Comparison of ENCODE assay signal across 8 mouse cellular contexts in genomic region chr6:142545132-142545531, GRCm38 (mm10). TPM values are rescaled to one million over a fixed set of nuclear protein-coding genes. Genes with fewer than 3 reads are reported as not detected.
DNase-seq lines count a peak whose midpoint lies in the region; ATAC-seq lines count a peak whose summit lies in the region.

No protein-coding gene starts in this region.

- DNase-seq in heart, adult 11 months = peak; percentile 96
- DNase-seq in heart, postnatal 36 days = no peak
- DNase-seq in embryo, embryonic 10.5 days (ENCODE audit: low spot score) = peak; percentile 23
- DNase-seq in heart, postnatal 25 days (ENCODE audit: low spot score) = peak; percentile 17
- no peak for DNase-seq in natural killer cell, adult 2 months (ENCODE audit: low spot score in 2 of 2)
- DNase-seq in left cerebral cortex, adult 8-10 months (ENCODE audit: low spot score in 2 of 2) = no peak
- no peak for DNase-seq in frontal cortex, postnatal 10 days (ENCODE audit: low spot score in 2 of 2)

- 0 out of 2 replicates have a peak, but pooled peaks have one; percentile 20 for ATAC-seq in megakaryocyte progenitor cell, adult 5-6 weeks (replicated peaks; ENCODE audit: poor library complexity)

- intact Hi-C loops in heart, postnatal 36 days (cut with DNase I) = no loop called here
- intact Hi-C loops in heart, postnatal 25 days (cut with DNase I) = no loop called here

RNA-seq across cellular contexts. Expression of gene Kcnj8, which starts 26.3 kb away (rescaled TPM):
- total RNA-seq in heart, postnatal 36 days (2021) = 10 to 100 TPM; 28.3 to 31.3 TPM
- 10 to 100 TPM; 26.3 to 32.4 TPM for total RNA-seq in heart, postnatal 25 days (2021)
- total RNA-seq in megakaryocyte progenitor cell, adult 5-6 weeks (2015) = 0.05 TPM in 1 of 2 replicates, not detected in the other
- not detected in 2 replicates for total RNA-seq in megakaryocyte progenitor cell, adult 5-6 weeks (2017)
- total RNA-seq in left cerebral cortex, adult 8-10 months (2022) = 1 to 10 TPM; 2.1 to 2.7 (median 2.4) TPM

RNA-seq across cellular contexts. Expression of gene Ldhb, which starts 37.4 kb away (rescaled TPM):
- total RNA-seq in heart, postnatal 36 days (2021) = 1,000 to 10,000 TPM; 2,735 to 2,880 TPM
- 1,000 to 10,000 TPM; 2,652 to 2,667 TPM for total RNA-seq in heart, postnatal 25 days (2021)
- total RNA-seq in megakaryocyte progenitor cell, adult 5-6 weeks (2015) = 66.8 and 67.4 TPM in 2 replicates
- 40.4 and 42.0 TPM in 2 replicates for total RNA-seq in megakaryocyte progenitor cell, adult 5-6 weeks (2017)
- total RNA-seq in left cerebral cortex, adult 8-10 months (2022) = 1,000 to 10,000 TPM in 1 of 4 experiments, 100 to 1,000 TPM in 3; 841 to 1,026 (median 936) TPM

Comparison
In these comparisons a context has a peak if more than half of its experiments do, and no peak if none do; other contexts are left out.
1. DNase-seq: peak in heart, adult 11 months (single experiment), embryo, embryonic 10.5 days (single experiment) and heart, postnatal 25 days (single experiment); none in heart, postnatal 36 days (0 of 2), natural killer cell, adult 2 months (0 of 2), left cerebral cortex, adult 8-10 months (0 of 2) and frontal cortex, postnatal 10 days (0 of 2).
2. RNA of gene Kcnj8, which starts 26.3 kb away (total RNA-seq): 26.3 to 32.4 TPM in heart, postnatal 25 days and 28.3 to 31.3 TPM in heart, postnatal 36 days; 2.1 to 2.7 TPM in left cerebral cortex, adult 8-10 months and 0.05 TPM in megakaryocyte progenitor cell, adult 5-6 weeks; every median in the first group is over 4 times any median in the second.
3. RNA of gene Ldhb, which starts 37.4 kb away (total RNA-seq): 2,735 to 2,880 TPM in heart, postnatal 36 days, 2,652 to 2,667 TPM in heart, postnatal 25 days and 841 to 1,026 TPM in left cerebral cortex, adult 8-10 months; 40.4 to 67.4 TPM in megakaryocyte progenitor cell, adult 5-6 weeks; every median in the first group is over 10 times any median in the second.